Mouse (Mus musculus): Measurements from ENCODE around the gene Rgs8.

The Rgs8 gene

GRCm38 (mm10) chr1:153669728-153670127, 16.9 kb downstream of the Rgs8 start:
- in situ Hi-C loops (cut with MboI; ENCODE audit: low pct_unique_long_range_greater_than_20kb in 1 of 2, low sequenced_read_pairs in 2 of 2, unreplicated experiment in 1 of 2): no loop called here

- in situ Hi-C loops (cut with MboI; ENCODE audit: low pct_unique_long_range_greater_than_20kb in 1 of 2, low sequenced_read_pairs in 2 of 2, unreplicated experiment in 1 of 2): no loop called here
Measured at GRCm38 (mm10) chr1:153671352-153671751, 18.5 kb downstream of the Rgs8 start.

- in situ Hi-C loops (cut with MboI; ENCODE audit: low pct_unique_long_range_greater_than_20kb in 1 of 2, low sequenced_read_pairs in 2 of 2, unreplicated experiment in 1 of 2): no loop called here
Measured at GRCm38 (mm10) chr1:153672698-153673097, 19.9 kb downstream of the Rgs8 start.

GRCm38 (mm10) chr1:153673900-153674299, 21.1 kb downstream of the Rgs8 start:
- in situ Hi-C loops (cut with MboI; ENCODE audit: low pct_unique_long_range_greater_than_20kb in 1 of 2, low sequenced_read_pairs in 2 of 2, unreplicated experiment in 1 of 2): no loop called here

GRCm38 (mm10) chr1:153675591-153675990, 22.8 kb downstream of the Rgs8 start:
- in situ Hi-C loops (cut with MboI; ENCODE audit: low pct_unique_long_range_greater_than_20kb in 1 of 2, low sequenced_read_pairs in 2 of 2, unreplicated experiment in 1 of 2): no loop called here

GRCm38 (mm10) chr1:153677635-153678034, 24.8 kb downstream of the Rgs8 start:
- in situ Hi-C loops (cut with MboI; ENCODE audit: low pct_unique_long_range_greater_than_20kb in 1 of 2, low sequenced_read_pairs in 2 of 2, unreplicated experiment in 1 of 2): no loop called here

- in situ Hi-C loops (cut with MboI; ENCODE audit: low pct_unique_long_range_greater_than_20kb in 1 of 2, low sequenced_read_pairs in 2 of 2, unreplicated experiment in 1 of 2): no loop called here
Measured at GRCm38 (mm10) chr1:153679147-153679546, 26.3 kb downstream of the Rgs8 start.

GRCm38 (mm10) chr1:153679653-153680052, 26.8 kb downstream of the Rgs8 start:
- in situ Hi-C loops (cut with MboI; ENCODE audit: low pct_unique_long_range_greater_than_20kb in 1 of 2, low sequenced_read_pairs in 2 of 2, unreplicated experiment in 1 of 2): no loop called here

- in situ Hi-C loops (cut with MboI; ENCODE audit: low pct_unique_long_range_greater_than_20kb in 1 of 2, low sequenced_read_pairs in 2 of 2, unreplicated experiment in 1 of 2): no loop called here
Measured at GRCm38 (mm10) chr1:153680363-153680762, 27.5 kb downstream of the Rgs8 start.

- in situ Hi-C loops (cut with MboI; ENCODE audit: low pct_unique_long_range_greater_than_20kb in 1 of 2, low sequenced_read_pairs in 2 of 2, unreplicated experiment in 1 of 2): no loop called here
Measured at GRCm38 (mm10) chr1:153681036-153681435, 28.2 kb downstream of the Rgs8 start.

- in situ Hi-C loops (cut with MboI; ENCODE audit: low pct_unique_long_range_greater_than_20kb in 1 of 2, low sequenced_read_pairs in 2 of 2, unreplicated experiment in 1 of 2): no loop called here
Measured at GRCm38 (mm10) chr1:153683190-153683589, 30.4 kb downstream of the Rgs8 start.

- in situ Hi-C loops (cut with MboI; ENCODE audit: low pct_unique_long_range_greater_than_20kb in 1 of 2, low sequenced_read_pairs in 2 of 2, unreplicated experiment in 1 of 2): no loop called here
Measured at GRCm38 (mm10) chr1:153685630-153686029, 32.8 kb downstream of the Rgs8 start.

- in situ Hi-C loops (cut with MboI; ENCODE audit: low pct_unique_long_range_greater_than_20kb in 1 of 2, low sequenced_read_pairs in 2 of 2, unreplicated experiment in 1 of 2): no loop called here
Measured at GRCm38 (mm10) chr1:153692526-153692925, 39.7 kb downstream of the Rgs8 start.

- in situ Hi-C loops (cut with MboI; ENCODE audit: low pct_unique_long_range_greater_than_20kb in 1 of 2, low sequenced_read_pairs in 2 of 2, unreplicated experiment in 1 of 2): no loop called here
Measured at GRCm38 (mm10) chr1:153694372-153695120, 41.7 kb downstream of the Rgs8 start.

GRCm38 (mm10) chr1:153695398-153695797, 42.6 kb downstream of the Rgs8 start:
- in situ Hi-C loops (cut with MboI; ENCODE audit: low pct_unique_long_range_greater_than_20kb in 1 of 2, low sequenced_read_pairs in 2 of 2, unreplicated experiment in 1 of 2): no loop called here

- in situ Hi-C loops (cut with MboI; ENCODE audit: low pct_unique_long_range_greater_than_20kb in 1 of 2, low sequenced_read_pairs in 2 of 2, unreplicated experiment in 1 of 2): no loop called here
Measured at GRCm38 (mm10) chr1:153696093-153696492, 43.3 kb downstream of the Rgs8 start.

- in situ Hi-C loops (cut with MboI; ENCODE audit: low pct_unique_long_range_greater_than_20kb in 1 of 2, low sequenced_read_pairs in 2 of 2, unreplicated experiment in 1 of 2): no loop called here
Measured at GRCm38 (mm10) chr1:153696541-153696940, 43.7 kb downstream of the Rgs8 start.

- in situ Hi-C loops (cut with MboI; ENCODE audit: low pct_unique_long_range_greater_than_20kb in 1 of 2, low sequenced_read_pairs in 2 of 2, unreplicated experiment in 1 of 2): no loop called here
Measured at GRCm38 (mm10) chr1:153697581-153698251, 44.9 kb downstream of the Rgs8 start.

- in situ Hi-C loops (cut with MboI; ENCODE audit: low pct_unique_long_range_greater_than_20kb in 1 of 2, low sequenced_read_pairs in 2 of 2, unreplicated experiment in 1 of 2): no loop called here
Measured at GRCm38 (mm10) chr1:153698311-153699084, 45.7 kb downstream of the Rgs8 start.
